Mouse (Mus musculus) erythroblast, embryonic 14.5 days (primary cell): ENCODE measurements around the gene Higd1a.

Experiments
- GATA1 ChIP-seq: IDR thresholded peaks from 2 replicates; pipeline ENCODE4 v1.6.1; 2012; ENCODE audit warnings: low read length, inconsistent platforms, mixed read lengths
- TAL1 ChIP-seq: IDR thresholded peaks from 3 replicates; pipeline ENCODE4 v1.6.1; 2012; ENCODE audit warnings: low read length, inconsistent platforms, mixed read lengths

GRCm38 (mm10) chr9:121838829-121839621 lies 19.1 kb downstream of the Higd1a start, which contains the start of gene Ccdc13:
- TF ChIP-seq GATA1 = no peak
- TF ChIP-seq TAL1 = no peak
